Mouse (Mus musculus) MN1 (cell line): Measurements from ENCODE around the gene Slpi.

Source experiments
- DNase-seq: peaks from one replicate; pipeline ENCODE4 v3.0.0-alpha.2; 2016; ENCODE audit warnings: low spot score

Gene Slpi

GRCm38 (mm10) chr2:164421306-164421705 lies 32.4 kb upstream of the Slpi start:
- DNase-seq: no peak

GRCm38 (mm10) chr2:164419489-164419888 lies 30.6 kb upstream of the Slpi start:
- DNase-seq: no peak

GRCm38 (mm10) chr2:164418308-164418875 lies 29.5 kb upstream of the Slpi start:
- no peak for DNase-seq

- DNase-seq: peak; percentile 69
Measured at GRCm38 (mm10) chr2:164417198-164417597, 28.3 kb upstream of the Slpi start.

- DNase-seq: no peak
Measured at GRCm38 (mm10) chr2:164414581-164414980, 25.7 kb upstream of the Slpi start.

GRCm38 (mm10) chr2:164414167-164414566 lies 25.3 kb upstream of the Slpi start:
- DNase-seq: no peak

- peak; percentile 77 for DNase-seq
Measured at GRCm38 (mm10) chr2:164407708-164408107, 18.8 kb upstream of the Slpi start.

- no peak for DNase-seq
Measured at GRCm38 (mm10) chr2:164405519-164405918, 16.6 kb upstream of the Slpi start.

GRCm38 (mm10) chr2:164405060-164405459 lies 16.2 kb upstream of the Slpi start, which contains the start of gene Matn4:
Matn4 (minus strand) TSS chr2:164405160.
- DNase-seq: no peak

- DNase-seq: no peak
Measured at GRCm38 (mm10) chr2:164404082-164404990, 15.4 kb upstream of the Slpi start.

GRCm38 (mm10) chr2:164403396-164404081 lies 14.6 kb upstream of the Slpi start:
- no peak for DNase-seq

- DNase-seq: no peak
Measured at GRCm38 (mm10) chr2:164402906-164403305, 14.0 kb upstream of the Slpi start, which contains the start of gene Rbpjl. Rbpjl (plus strand) TSS chr2:164403141.

- DNase-seq: no peak
Measured at GRCm38 (mm10) chr2:164396911-164397310, 8.0 kb upstream of the Slpi start.

GRCm38 (mm10) chr2:164396076-164396475 lies 7.2 kb upstream of the Slpi start:
- no peak for DNase-seq

GRCm38 (mm10) chr2:164393126-164393525 lies 4.2 kb upstream of the Slpi start:
- no peak for DNase-seq

GRCm38 (mm10) chr2:164389499-164389898 lies 604 bp upstream of the Slpi start:
- no peak for DNase-seq

GRCm38 (mm10) chr2:164386953-164387352 lies 1.9 kb downstream of the Slpi start:
- DNase-seq: peak; percentile 77

GRCm38 (mm10) chr2:164385927-164386763 lies 2.8 kb downstream of the Slpi start:
- peak; percentile 76 for DNase-seq

- peak; percentile 27 for DNase-seq
Measured at GRCm38 (mm10) chr2:164383656-164384399, 5.1 kb downstream of the Slpi start.

- DNase-seq: no peak
Measured at GRCm38 (mm10) chr2:164382971-164383370, 5.9 kb downstream of the Slpi start.

GRCm38 (mm10) chr2:164381726-164382125 lies 7.2 kb downstream of the Slpi start:
- no peak for DNase-seq
